Mouse (Mus musculus) cerebellum, adult 9-10 months (tissue): ENCODE measurements at regions not wholly inside any gene's neighbourhood (a gene's known extent, or its start where the extent isn't known, plus 50 kb on each side); places are given as distances from the start of the nearest gene placed in this dataset.

ENCODE experiments used
- DNase-seq: peaks from one replicate; pipeline ENCODE4 v3.0.0; 2022

GRCm38 (mm10) chr13:84345791-84346511, 123.9 kb downstream of the Tmem161b start:
- peak; percentile 43 for DNase-seq

GRCm38 (mm10) chr13:84346569-84346968, 124.5 kb downstream of the Tmem161b start:
- no peak for DNase-seq

GRCm38 (mm10) chr13:84347181-84347913, 125.3 kb downstream of the Tmem161b start:
- DNase-seq: peak; percentile 75

- DNase-seq: peak; percentile 100
These were observed 126.0 kb downstream of the Tmem161b start for GRCm38 (mm10) chr13:84347914-84348700.

DNA sequence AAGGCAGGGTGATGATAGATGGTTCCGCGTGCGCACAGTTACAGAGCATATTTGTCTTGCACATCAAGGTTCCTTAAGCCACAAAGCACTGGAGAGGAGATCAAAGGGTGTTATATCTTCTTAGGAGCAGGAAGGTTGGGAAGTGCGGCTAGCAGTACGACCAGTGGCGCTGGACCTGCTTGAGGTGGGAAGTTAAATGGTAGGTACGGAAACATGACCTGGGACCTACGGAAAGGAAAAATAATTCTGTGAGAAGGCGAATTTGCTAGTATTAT, 126.5 kb downstream of the Tmem161b start:
- DNase-seq: no peak

- peak; percentile 87 for DNase-seq
These were observed 127.1 kb downstream of the Tmem161b start for GRCm38 (mm10) chr13:84349001-84349720.

DNA sequence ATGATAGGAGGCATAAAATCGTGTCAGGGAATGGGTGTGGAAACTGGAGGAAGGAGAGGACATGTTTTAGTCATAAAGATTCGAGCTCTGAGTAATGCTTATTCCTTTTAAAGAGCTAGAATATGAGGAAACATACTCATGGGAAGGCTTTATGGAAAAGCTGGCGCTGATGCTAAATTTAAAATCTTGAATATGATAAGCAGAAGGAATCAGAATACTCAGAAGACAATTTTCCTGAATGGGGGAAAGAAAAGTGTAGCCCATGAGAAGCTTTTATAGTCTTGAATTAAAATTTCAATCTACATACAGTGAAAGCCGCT, 127.6 kb downstream of the Tmem161b start:
- no peak for DNase-seq

GRCm38 (mm10) chr13:84350791-84351190, 128.7 kb downstream of the Tmem161b start:
- peak; percentile 18 for DNase-seq

GRCm38 (mm10) chr13:84356455-84356854, 134.4 kb downstream of the Tmem161b start:
- no peak for DNase-seq

GRCm38 (mm10) chr13:84360536-84360935, 138.4 kb downstream of the Tmem161b start:
- DNase-seq: no peak

- DNase-seq: no peak
These were observed 142.0 kb downstream of the Tmem161b start for GRCm38 (mm10) chr13:84364069-84364468.

GRCm38 (mm10) chr13:84365503-84365902, 143.4 kb downstream of the Tmem161b start:
- DNase-seq: no peak

DNA sequence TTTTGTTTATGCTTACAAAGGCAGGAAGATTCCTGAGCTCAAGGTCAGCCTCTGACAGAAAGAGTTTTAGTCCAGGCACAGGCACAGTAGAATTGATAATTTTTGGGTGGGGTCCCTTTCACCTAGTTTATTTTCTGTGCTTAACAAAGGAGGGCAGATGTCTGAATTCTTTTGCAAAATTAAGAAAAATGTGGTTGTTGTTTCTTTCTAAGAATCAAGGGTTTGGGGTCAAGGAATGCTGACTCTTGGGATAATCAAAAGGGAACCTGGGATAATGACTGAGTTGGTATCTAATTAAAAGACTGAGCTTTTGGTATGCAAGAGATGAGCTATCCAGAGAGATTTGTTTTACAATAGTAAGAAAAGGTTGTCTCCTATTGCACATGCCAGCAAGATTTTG, 143.9 kb downstream of the Tmem161b start:
- no peak for DNase-seq

DNA sequence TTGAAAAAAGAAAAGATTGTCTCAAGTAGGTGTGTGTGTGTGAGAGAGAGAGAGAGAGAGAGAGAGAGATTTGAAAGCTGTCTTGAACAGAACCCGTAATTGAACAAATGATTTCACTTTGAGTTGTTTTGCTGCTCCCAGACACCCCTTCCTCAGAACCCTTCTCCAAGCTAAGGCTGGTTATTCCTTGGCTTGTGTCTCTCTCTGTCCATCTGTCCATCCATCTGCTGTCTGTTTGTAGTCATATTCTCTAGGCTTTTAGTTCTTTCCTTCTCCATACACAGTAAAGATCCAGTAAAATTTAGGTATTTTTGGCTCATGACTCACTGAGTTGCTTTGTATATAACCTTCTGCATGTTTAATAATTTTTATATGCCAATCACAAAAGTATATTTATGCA, 144.7 kb downstream of the Tmem161b start:
- DNase-seq: no peak

DNA sequence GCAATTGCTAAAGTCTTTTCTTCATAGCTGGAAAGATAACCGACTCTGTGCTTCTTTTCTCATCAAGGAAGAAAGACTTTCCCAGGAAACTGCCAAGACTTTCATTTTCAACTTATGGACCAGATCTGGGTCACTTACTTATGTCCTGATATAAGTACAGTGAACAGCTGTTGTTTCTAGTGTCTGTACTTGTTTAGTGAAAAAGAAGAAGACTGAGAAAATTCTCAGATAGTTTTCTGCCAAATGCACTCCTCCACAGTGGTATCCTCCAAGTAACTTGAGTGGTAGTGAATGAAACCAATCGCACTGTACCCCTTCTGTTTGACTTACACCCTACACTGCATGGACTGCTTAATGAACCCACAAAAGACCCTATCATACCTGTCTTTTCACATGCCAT, 146.1 kb downstream of the Tmem161b start:
- no peak for DNase-seq

DNA sequence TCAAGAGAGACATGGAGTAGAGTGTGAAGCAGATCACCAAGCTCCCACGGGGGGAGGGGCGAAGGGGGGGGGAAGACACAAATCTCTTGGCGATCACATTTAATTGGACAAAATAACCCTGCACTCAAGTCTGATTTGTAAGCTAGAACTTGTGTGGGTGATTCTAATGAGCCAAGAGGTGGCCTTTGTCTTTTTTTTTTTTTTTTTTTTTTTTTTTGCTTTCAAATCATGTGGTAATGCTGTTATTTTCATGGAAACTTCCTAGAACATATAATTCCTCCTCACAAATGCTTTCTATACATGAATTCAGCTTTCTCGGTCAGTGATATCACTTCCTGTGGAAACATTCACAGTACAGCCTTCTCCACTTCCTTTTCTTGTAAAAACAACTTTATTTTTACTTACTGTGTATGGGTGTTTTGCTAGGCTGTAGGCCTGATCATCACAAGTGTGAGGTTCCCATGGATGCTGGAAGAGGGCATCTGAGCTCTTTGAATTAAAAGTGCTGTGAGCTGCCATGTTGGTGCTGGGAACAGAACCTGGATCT, 152.7 kb downstream of the Tmem161b start:
- DNase-seq: no peak

GRCm38 (mm10) chr13:84375941-84376340, 153.8 kb downstream of the Tmem161b start:
- DNase-seq: no peak

GRCm38 (mm10) chr13:84378553-84379332, 156.6 kb downstream of the Tmem161b start:
- no peak for DNase-seq

DNA sequence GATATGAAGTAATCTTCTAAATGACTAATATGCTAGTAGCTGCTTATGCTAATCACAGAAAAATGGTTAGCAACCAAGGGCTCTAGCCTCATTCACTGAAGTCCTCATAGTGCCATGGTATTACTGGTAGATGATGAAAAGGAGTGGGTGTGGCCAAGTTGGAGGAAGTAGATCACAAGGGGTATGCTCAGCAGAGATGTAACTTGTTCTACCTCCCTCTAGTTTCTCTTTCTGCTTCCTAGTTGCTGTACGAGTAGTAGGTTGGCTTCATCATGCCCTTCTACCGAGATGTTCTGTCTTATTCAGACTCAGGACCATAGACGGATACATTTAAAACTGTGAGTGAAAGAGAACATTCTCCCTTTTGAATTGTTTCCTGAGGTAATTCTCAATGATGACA, 169.5 kb downstream of the Tmem161b start:
- no peak for DNase-seq

DNA sequence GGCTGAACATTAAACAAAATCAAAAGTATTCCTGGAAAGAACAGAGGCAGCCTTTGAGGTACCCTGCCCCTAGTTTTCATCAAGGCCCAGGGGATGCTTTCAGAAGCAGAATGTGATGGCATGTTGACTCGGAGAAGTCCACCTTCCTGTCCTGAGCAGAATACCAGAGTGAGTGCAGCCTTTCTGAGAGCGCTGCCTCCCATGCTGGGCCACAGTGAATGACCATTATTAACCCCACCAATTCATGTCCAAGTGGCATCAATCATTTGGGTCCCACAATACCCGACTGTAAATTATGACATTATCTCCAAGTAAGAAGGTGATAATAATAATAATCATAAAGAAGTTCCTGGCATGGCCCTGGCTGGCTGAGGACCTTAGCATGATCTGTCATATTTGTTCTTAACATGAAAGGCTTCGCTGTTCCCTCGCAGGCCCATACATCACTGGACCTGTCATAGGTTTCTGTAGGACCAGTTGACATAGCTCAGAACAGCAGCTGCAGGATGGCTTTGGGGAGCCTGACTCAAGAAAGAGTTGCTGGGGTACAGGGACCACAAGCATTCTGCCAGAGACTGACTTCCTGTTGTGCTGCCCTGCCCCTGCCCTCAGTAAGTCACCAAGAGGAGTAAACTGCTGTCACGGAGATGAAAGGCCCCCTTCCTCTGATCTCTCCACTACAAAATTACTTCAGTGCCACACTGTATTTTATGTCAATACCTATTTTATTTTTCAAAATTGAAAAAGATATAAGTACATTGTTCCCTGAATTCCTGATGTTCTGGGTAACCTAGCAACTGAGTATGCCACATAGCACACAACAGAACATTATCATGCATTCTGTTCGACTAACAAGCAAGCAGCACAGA, 176.6 kb downstream of the Tmem161b start:
- DNase-seq: no peak
